Mouse (Mus musculus): ENCODE data around the gene Lcp2.

- no peak for TF ChIP-seq EP300 (IDR thresholded peaks at IDR 0.05; ENCODE audit: low read depth)
- no peak for TF ChIP-seq CTCF (IDR thresholded peaks at IDR 0.05; ENCODE audit: low read depth)
Observed at GRCm38 (mm10) chr11:34002593-34002965, 44.1 kb upstream of the Lcp2 start.

Measured in liver, postnatal 0 days (tissue).